Mouse (Mus musculus) embryo, embryonic 11 days (tissue): ENCODE data around the gene Stk10.
A peak's percentile ranks its signal among the peaks of the same experiment; 100 is the strongest.

Experiments used
- DNase-seq: peaks from one replicate; pipeline ENCODE4 v3.0.0-alpha.2; 2015

The Stk10 gene

DNA sequence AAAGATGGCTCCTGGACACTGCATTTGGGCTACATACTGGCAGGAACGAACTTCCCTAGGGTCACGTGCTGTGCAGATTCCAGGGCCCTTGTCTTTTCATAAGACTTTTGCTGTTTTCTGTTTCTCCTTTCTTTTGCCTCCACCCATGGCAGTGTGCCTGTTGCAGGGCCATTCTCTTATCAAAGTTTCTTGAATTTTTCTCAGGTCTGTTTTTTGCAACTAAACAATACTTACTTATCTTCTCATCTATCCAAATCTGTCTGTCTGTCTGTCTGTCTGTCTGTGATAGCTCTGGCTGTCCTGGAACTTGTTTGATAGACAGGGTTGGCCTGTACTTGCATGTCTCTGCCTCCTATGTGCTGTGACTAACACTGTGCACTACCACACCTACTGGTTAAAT, 101.7 kb downstream of the Stk10 start:
- no peak for DNase-seq

DNA sequence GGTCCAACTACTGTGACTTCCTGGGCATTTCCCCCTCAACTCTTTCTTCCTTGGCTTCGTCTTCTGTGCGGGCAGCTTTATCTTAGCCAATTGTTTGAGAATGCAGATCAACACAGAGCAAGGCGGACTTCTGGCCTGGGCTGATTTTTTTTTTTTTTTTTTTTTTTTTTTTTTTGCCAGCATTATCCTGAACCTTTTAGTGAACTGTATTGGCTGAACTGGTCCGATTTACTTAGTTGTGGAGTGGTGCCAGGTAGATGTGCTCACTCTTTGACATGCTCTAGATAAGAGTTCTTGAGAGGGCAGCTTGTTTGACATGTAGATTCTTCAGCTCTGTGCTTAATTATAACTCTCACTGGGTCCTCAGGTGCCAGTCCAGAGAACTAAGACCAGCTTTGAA, 103.2 kb downstream of the Stk10 start:
- no peak for DNase-seq

DNA sequence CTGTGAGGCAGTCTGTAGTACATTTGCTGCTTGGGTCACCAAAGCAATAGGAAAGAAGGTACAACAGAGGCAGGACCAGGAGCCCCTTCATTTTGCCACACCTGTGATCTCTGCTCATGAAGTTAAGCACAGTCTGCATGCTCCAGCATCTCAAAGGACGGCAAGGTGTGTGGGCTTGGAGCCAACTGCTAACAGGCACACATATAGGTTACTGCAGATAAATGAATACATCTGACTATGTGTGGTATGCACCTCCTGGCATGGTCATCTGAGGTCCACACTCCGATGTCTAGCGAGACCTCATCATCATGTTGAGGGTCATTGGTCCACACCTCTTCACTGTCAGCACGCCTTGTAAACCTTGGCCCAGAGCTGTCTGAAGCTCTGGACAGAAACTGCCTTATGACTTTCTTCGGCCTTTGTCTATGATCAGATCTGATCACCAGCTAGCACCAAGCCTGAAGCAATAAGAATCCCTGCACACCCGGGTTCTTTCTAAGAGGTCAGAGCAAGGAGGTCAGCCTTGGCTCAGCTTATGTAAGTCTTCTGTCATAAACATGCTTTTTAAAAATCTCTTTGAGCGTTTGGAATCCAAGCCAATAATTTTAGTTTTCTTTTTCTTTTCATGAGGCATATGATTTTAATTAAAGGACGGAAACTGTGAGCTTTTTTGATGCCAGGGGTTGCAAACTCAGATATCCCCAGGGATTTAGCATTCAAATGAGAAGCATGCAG, 105.6 kb downstream of the Stk10 start:
- DNase-seq = no peak

DNA sequence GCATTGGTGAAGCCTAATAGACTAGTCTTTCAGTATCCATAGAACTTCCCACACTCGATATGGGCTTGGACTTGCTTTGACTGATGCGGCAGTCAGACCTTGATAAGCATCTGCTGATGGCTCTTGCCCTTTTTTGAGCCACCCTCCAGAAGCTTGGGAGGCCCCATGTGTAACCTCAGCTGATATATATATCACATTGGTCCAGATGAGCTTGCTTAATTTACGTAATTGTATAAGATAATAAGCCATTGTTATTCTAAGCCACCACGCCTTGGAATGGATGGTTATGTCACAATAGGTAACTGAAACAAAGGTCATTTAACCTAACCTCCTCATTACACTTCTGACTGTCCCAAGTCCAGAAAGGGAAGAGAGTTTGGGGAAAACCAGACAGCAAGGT, 107.5 kb downstream of the Stk10 start:
- no peak for DNase-seq

DNA sequence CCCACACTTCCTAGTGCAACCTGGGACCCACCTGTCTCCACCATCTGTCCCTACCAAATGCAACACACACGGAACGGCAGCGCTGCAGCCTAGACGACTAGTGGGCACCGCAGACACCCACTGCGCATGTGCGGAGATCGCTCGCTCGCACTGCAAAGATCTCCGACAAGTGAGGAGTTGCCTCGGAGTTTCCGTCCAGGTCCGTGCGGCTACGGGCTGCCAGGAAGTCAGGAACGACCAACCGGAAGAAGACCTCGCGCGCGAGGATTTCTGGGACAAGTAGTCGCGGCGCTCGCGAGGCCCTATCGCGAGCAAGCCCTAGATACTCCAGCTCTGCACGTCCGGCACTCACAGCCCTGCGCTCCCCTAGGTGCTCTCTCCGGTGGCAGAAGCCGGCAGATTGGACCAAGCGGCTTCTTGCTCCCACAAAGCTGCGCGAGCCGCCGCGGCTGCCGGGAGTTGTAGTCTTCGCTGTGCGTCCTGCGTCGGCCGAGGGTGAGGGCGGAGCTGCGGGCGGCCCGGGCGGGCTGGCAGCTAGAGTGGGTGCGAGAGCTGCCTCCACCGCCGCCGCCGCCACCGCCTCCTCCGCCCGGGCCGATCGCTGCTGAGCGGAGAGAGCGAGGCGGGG, 109.3 kb downstream of the Stk10 start, which contains the start of gene Fbxw11:
Fbxw11 (plus strand) TSS at position 476 of the 628 bp plus-strand sequence.
- peak; percentile 98 for DNase-seq

DNA sequence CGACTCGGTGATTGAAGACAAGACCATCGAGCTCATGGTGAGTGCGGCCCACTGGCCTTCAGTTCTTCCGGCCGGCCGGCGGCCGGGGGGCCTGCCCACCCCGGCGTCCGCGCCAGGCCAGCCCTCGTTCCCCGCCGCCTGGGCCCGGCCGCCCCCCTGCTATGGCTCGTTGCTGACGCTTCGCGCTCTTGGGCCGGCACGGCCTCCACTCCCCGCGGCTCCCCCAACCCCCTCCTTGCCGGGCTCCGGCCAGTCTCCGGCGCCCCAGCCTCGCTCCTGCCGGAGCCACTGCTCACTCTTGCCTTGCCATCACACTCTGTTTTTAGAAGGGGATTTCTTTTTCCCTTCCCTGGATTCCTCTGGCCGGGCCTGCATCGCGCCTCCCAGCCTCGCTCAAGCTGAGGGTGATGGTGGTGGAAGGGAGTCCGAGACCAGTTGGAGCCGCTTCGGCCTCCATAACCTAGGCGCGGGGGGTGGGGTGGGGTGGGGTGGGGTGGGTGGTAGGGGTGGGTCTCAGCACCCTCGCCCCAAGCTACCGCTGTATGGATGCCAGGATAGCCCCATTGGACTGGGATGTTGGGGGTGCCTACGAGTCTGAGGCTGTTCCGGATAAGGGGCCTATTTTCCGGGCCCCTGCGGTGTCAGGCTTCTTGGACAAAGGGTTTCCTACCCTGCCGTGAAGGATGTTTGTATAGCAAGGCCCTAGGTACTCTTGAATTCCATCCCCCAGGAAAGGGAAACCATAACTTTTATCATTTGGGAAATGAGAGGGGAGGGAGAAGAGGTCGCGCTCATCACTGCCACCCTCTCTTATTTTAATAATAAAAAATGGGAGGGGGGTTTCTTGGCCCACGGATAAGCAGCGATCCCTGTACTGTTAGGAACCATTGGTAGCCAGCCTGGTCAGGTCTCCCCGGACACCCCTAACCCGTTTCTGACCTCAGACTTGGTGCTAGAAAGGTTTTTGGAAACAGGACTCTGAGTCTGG, 110.1 kb downstream of the Stk10 start:
- DNase-seq = no peak

DNA sequence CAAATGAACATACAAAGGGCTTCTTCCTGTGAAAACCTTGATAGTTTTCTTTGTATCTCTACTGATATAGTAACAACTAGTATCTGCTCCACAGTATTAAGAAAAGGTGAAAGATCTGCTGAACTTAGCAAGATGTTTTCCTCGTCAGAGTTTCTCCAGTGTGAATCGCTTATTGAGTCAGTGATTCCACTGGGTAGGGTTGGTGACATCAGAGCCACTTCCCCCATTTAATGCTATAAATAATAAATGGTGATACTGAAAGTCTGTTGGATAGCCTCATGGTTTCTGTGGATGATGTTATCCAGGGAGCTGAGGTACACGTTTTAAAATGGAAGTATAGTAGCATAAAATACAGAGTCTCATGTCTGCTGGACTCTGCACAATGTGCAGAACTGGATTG, 110.9 kb downstream of the Stk10 start:
- DNase-seq = peak; percentile 15

DNA sequence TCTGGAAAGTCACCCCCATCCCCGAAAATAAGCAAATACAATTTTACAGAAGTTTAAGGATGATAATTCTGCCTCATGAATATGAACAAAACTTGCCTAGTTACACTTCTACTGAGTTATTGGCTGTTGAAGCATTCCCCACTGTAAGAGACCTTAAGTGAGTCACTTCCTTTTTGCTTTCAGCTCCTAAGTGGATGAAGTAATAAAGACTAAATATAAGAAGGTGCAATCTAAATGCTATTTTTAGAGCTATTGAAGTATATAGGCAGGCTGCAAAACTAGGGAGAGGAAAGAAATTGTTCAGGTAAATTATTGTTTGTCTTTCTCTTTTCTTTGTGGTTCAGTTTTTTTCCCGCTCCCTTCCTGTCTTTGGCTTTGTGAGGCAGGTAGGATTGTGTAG, 114.2 kb downstream of the Stk10 start:
- no peak for DNase-seq

DNA sequence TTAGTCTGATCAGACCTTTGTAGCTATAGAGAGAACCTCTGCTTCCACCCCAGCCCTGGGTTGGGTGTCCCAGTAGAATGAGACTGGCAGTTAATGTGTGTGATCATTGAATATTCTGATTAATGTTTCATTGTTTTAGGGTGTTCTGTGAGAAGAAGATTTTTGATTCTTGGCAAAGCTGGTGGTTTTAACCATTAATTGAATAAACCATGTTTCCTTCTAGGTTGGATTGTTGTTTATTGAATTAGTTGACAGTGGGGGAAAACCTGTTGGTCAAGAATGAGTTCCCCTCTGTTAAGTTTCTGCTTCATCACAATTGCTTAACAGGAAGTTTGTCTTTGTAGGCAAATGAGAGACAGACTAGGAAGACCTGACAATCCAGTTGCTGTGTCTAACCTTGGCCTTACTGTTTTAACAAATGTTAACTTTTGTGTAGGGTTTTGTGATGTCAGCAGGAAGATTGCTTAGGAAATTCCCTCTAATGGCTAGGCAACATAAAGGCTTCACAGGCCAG, 117.2 kb downstream of the Stk10 start:
- DNase-seq = no peak

DNA sequence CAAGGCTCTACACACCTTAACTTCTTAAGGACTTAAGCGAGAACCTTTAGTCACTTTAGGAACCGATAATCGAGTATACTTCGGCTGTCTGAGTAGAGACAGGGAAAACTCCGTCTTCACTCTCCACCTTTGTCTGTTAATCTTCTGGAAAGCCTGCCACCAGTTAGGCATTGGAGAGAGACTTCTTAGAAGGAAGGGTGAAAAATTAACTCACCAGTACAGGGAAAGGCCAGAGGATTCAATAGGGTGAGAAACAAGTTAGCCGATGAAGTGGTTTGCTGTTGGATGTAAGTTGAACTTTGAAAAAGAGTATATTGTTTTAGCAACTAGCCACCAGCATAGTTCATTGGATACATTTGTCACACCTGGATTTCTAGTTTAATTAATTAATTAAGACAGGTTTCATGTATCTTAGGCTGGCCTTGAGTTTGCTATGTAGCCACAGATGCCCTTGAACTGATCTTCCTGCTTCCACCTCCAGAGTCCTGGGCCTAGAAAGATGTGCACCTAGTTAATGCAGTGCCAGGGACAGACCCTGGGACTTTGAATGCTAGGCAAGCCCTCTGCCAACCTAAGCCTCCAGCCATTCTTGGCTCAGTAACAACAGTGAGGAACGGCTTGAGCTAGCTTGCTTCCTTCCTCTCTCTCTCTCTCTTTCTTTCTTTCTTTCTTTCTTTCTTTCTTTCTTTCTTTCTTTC, 117.9 kb downstream of the Stk10 start:
- DNase-seq = no peak

DNA sequence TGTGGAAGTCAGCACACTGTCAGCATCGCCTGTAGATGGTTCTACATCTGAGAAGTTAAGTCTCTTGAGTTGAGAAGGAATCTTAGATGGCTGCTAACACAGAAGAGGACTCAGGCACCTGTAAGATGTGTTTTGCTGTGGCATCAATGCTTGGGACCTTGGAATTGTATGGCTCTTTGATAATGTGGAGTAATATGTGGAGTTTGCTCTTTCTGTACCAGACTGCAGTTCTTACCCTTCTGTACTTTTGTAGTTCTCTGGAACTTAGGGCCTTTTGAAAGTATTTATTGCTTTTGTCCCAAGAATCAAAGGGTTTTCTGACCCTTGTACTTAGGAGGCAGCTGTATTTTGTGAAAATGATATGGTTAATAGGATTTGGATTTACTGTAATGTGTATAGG, 118.6 kb downstream of the Stk10 start:
- DNase-seq = no peak

DNA sequence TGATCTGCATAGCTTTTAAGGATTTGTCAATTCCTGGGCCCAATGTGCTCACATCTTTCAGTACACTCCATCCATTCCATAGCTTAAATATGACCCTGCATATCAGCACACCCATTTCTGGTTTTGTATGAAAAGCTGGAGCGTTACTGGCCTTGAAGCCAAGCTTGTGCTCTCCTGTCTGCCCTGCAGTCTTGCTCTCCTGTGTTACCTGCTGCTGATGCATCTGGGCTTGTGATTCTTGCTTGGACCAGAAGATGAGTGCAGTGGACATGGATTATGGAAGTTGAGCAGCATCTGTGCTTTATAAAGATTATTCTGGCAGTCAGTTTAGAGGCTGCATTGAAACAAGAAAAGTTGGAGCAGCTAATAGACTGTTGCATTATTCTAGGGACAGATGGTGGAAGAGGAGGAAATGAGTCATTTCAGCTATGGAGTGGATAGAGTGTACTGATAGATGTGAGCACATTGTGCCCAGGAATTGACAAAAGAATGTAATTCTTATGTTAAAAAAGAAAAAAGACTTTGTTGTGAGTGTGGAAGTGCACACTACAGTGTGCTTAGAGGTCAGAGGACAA, 129.1 kb downstream of the Stk10 start:
- no peak for DNase-seq

DNA sequence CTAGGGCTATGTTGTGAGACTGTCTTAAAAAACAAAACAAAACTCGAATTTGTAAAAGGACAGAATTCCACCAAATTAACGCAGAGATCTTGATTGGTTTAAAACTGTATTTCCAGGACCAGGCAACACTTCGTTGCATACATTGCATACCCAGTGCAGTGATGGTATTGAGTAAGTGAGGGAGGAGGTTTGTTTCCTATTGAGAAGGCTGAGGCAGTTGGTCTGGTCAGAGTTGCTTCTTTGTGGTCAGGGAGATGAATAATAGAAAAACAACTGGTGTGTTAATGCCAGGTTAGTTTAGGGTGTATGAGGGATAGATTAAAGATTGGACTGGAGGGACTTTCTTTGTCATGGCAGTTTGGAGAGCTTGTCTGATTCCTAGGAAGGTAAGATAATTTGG, 132.5 kb downstream of the Stk10 start:
- DNase-seq = no peak

DNA sequence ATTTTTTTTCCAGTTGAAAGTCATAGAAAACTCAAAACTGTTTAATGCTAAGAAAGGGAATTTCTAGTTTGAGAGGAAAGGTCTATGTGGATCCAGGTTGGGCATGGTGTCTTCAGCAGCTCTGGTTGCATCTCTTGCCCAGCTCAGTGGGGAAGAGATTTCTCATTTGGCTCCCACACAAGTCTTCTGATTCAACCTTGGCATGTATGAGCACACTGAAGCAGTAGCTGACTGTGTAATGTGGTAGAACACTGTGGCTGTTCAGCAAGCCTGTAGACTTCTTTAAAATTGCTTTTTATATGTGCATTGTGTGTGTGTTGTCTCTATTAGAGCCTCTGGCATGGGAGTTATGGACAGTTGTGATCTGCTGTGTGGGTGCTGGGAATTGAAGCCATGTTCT, 133.9 kb downstream of the Stk10 start:
- DNase-seq = no peak

DNA sequence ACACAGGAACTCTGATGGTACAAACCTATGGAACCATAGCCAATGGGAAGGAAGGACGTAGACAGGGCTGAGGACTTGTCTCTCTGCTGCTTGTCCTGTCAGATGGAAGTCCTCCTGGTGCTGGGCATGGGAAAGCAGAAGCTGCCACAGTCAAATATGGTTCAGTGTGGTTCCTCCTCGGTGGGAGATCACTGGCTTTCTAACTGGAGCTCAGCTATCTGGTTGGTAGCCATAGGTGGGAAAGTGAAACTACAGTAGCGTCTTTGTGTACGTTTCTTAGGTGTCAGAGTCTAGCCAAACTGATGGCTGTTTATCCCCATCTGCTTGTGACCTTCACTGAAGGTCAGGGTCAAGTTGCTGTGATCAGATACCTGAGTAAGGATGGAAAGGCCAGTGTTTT, 138.4 kb downstream of the Stk10 start:
- DNase-seq = no peak
